Mouse (Mus musculus): Measurements from ENCODE around the gene Cpa2. TPM values are rescaled to one million over a fixed set of nuclear protein-coding genes. Genes with fewer than 3 reads are reported as not detected.

Cpa2 gene
- polyA plus RNA-seq, 1 experiment, result not detected

DNA sequence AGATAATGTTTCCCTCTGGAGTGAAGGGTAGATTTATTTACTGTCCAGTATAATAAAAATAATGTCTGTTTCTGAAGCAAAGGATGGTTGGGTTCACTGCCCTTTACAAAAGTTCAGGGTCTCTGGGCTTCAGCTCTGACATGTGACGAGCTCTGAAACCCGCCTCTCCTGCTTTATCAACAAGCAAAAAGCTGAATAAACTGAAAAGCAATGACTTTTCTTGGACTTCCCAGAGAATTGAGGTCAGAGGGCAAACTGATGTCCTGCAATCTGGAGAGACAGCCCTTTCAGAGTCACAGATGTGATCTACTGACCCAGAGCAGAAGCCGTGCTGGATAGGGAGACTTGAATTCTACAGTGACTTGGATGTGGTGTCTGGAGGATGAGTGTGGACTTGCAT is 58.7 kb downstream of the Cpa2 start:
- no peak overlapping the region for H3K4me3 ChIP-seq (ENCODE audit: control insufficient read depth, insufficient read depth, low read length)
- no peak for TF ChIP-seq CTCF (IDR thresholded peaks at IDR 0.05; ENCODE audit: borderline replicate concordance, control insufficient read depth, extremely low read depth, insufficient read depth, low read length, poor library complexity)
- no peak for TF ChIP-seq POLR2A (IDR thresholded peaks at IDR 0.05; ENCODE audit: control insufficient read depth, extremely low read depth, insufficient read depth, low read length, poor library complexity)

DNA sequence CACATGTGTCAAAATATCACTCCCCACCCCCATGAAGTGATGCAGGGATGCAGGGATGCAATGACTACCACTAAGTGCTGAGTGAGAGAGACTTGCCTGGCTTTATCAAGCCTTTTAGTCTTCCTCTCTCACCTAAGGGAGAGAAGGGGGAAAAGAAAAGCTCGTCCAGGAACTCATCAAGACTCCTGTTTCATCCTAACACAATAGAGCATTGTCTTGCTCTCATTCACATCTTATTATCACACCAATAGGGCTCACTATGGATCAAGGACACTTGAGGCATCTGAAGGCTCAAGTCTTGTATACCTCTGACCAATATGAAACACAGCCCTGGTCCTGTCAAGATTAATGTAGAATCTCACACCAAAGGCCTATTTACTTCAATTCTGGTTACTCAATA is 59.6 kb downstream of the Cpa2 start:
- Histone ChIP-seq H3K27me3 (ENCODE audit: control insufficient read depth, insufficient read depth, low read length) (no peaks in the 10 kb centered on the region), H3K4me3 (ENCODE audit: control insufficient read depth, insufficient read depth, low read length) (no peak overlapping the region), H3K4me1 (replicated peaks; ENCODE audit: control insufficient read depth, insufficient read depth, low read length) (no peaks in the 10 kb centered on the region), H3K36me3 (ENCODE audit: control insufficient read depth, insufficient read depth, low read length) (no peaks in the 10 kb centered on the region), H3K27ac (ENCODE audit: control insufficient read depth, insufficient read depth, low read length) (no peak overlapping the region)
- DNase-seq, result no peak
- TF ChIP-seq POLR2A (IDR thresholded peaks at IDR 0.05; ENCODE audit: control insufficient read depth, extremely low read depth, insufficient read depth, low read length, poor library complexity) (no peak), CTCF (IDR thresholded peaks at IDR 0.05; ENCODE audit: borderline replicate concordance, control insufficient read depth, extremely low read depth, insufficient read depth, low read length, poor library complexity) (no peak)
- 96% methylated on average over 1 of the region's 1 CpGs for WGBS

More for the DNA sequence above, 58.7 kb downstream of the Cpa2 start:
- H3K27me3 ChIP-seq (ENCODE audit: control insufficient read depth, insufficient read depth, low read length), result no peaks in the 10 kb centered on the region
- no peaks in the 10 kb centered on the region for H3K4me1 ChIP-seq (replicated peaks; ENCODE audit: control insufficient read depth, insufficient read depth, low read length)
- WGBS, result 95% methylated on average over 3 of the region's 3 CpGs
- no peak overlapping the region for H3K27ac ChIP-seq (ENCODE audit: control insufficient read depth, insufficient read depth, low read length)
- H3K36me3 ChIP-seq (ENCODE audit: control insufficient read depth, insufficient read depth, low read length), result no peaks in the 10 kb centered on the region
- no peak for DNase-seq

DNA sequence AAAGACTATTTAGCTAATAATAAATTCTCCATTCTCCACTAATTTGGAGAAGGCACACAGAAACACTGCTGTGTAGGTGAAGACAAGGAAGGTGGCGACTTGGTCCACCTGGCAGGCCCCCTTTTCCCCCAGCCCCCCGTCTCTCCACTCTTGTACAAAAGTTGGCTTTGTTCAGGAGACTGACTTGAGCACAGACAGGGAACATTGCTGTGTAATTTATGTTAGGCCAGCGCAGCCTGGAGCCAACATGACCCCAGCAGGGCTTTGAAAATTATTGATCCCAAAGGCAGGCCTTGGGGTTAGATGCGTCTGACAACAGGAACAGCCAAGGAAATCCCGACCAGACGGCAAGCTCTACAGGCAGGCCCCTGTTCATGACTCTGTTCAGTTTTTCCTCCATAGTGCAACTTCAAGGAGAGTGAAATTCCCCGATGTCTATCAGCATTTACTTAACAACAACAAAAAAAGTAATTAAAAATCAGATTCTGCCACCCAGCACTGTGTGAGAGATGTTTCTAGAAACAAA is 63.0 kb downstream of the Cpa2 start:
- Histone ChIP-seq H3K4me3 (ENCODE audit: control insufficient read depth, insufficient read depth, low read length) (no peak overlapping the region), H3K27ac (ENCODE audit: control insufficient read depth, insufficient read depth, low read length) (no peak overlapping the region), H3K4me1 (replicated peaks; ENCODE audit: control insufficient read depth, insufficient read depth, low read length) (no peaks in the 10 kb centered on the region), H3K27me3 (ENCODE audit: control insufficient read depth, insufficient read depth, low read length) (no peaks in the 10 kb centered on the region), H3K36me3 (ENCODE audit: control insufficient read depth, insufficient read depth, low read length) (no peaks in the 10 kb centered on the region)
- 93% methylated on average over 7 of the region's 7 CpGs for WGBS
- no peak for DNase-seq
- TF ChIP-seq POLR2A (IDR thresholded peaks at IDR 0.05; ENCODE audit: control insufficient read depth, extremely low read depth, insufficient read depth, low read length, poor library complexity) (no peak), CTCF (IDR thresholded peaks at IDR 0.05; ENCODE audit: borderline replicate concordance, control insufficient read depth, extremely low read depth, insufficient read depth, low read length, poor library complexity) (no peak)

DNA sequence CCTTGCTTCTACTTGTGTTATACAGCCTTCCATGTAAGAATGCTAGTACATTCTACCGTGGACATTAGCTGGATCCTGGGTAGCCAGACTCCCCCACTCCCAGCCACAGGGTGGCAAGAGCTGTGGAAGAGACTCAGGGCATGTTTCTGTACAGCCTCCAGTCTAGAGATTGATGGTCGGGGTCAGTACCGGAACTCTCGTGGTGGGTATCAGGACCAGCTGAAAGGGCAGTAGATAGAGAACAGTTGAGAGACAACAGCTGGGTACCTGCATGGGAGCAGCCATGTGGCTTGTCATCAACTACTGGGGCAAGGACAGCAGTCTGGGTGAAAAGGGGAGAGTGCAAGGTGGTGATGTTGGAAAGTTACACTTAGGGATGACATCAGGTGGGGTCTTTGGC is 63.7 kb downstream of the Cpa2 start:
- Histone ChIP-seq H3K36me3 (ENCODE audit: control insufficient read depth, insufficient read depth, low read length) (no peaks in the 10 kb centered on the region), H3K4me3 (ENCODE audit: control insufficient read depth, insufficient read depth, low read length) (no peak overlapping the region), H3K27ac (ENCODE audit: control insufficient read depth, insufficient read depth, low read length) (no peak overlapping the region), H3K27me3 (ENCODE audit: control insufficient read depth, insufficient read depth, low read length) (no peaks in the 10 kb centered on the region), H3K4me1 (replicated peaks; ENCODE audit: control insufficient read depth, insufficient read depth, low read length) (no peaks in the 10 kb centered on the region)
- DNase-seq, result no peak
- WGBS, result 87% methylated on average over 4 of the region's 4 CpGs
- TF ChIP-seq CTCF (IDR thresholded peaks at IDR 0.05; ENCODE audit: borderline replicate concordance, control insufficient read depth, extremely low read depth, insufficient read depth, low read length, poor library complexity), result no peak
- TF ChIP-seq POLR2A (IDR thresholded peaks at IDR 0.05; ENCODE audit: control insufficient read depth, extremely low read depth, insufficient read depth, low read length, poor library complexity), result no peak

DNA sequence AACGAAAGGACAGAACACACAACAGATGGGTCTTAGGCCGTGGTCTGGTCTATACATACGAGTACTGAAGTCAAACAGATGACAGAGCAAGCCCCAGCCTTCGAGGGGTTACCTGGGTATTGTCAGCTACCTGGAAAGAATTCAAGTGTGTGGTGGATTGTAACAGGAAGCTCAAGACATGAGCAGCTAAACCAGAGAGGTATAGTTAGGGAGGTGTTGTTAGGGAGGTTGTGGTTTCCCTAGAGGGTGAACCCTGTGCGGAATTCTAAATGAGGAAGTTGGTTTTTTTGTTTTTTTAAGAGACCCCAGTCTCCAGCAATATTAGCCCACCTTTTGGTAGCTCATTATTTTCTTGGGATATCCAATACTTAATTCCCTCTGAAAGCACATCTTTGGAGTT is 64.3 kb downstream of the Cpa2 start:
- no peak for DNase-seq
- H3K4me1 ChIP-seq (replicated peaks; ENCODE audit: control insufficient read depth, insufficient read depth, low read length), result no peaks in the 10 kb centered on the region
- H3K27ac ChIP-seq (ENCODE audit: control insufficient read depth, insufficient read depth, low read length), result no peak overlapping the region
- H3K4me3 ChIP-seq (ENCODE audit: control insufficient read depth, insufficient read depth, low read length), result no peak overlapping the region
- H3K36me3 ChIP-seq (ENCODE audit: control insufficient read depth, insufficient read depth, low read length), result no peaks in the 10 kb centered on the region
- TF ChIP-seq CTCF (IDR thresholded peaks at IDR 0.05; ENCODE audit: borderline replicate concordance, control insufficient read depth, extremely low read depth, insufficient read depth, low read length, poor library complexity) (no peak), POLR2A (IDR thresholded peaks at IDR 0.05; ENCODE audit: control insufficient read depth, extremely low read depth, insufficient read depth, low read length, poor library complexity) (no peak)
- 12% methylated on average over 5 of the region's 5 CpGs for WGBS
- no peaks in the 10 kb centered on the region for H3K27me3 ChIP-seq (ENCODE audit: control insufficient read depth, insufficient read depth, low read length)

DNA sequence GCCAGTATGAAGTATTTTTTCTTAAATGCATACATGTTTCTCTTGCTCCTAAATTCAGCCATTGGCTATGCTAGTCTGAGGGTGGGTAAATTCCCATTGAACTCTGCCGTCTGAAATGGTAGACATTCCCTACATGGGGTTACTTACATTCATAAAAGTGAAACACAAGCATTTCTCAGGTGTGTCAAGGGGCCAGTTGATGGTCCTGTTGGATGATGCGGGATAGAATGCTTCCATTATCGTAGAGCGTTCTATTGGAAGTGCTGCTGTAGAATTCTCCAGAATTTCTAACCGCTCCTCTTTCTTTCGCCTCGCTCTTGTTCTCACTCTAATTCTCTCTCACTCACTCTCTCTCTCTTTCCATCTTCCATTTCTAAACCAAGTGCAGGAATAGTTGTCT is 69.3 kb downstream of the Cpa2 start, which contains the start of gene Cpa5:
TSS of gene Cpa5 (plus strand) at position 301 of the 400 bp plus-strand sequence.
- no peak for TF ChIP-seq CTCF (IDR thresholded peaks at IDR 0.05; ENCODE audit: borderline replicate concordance, control insufficient read depth, extremely low read depth, insufficient read depth, low read length, poor library complexity)
- TF ChIP-seq POLR2A (IDR thresholded peaks at IDR 0.05; ENCODE audit: control insufficient read depth, extremely low read depth, insufficient read depth, low read length, poor library complexity), result no peak
- Histone ChIP-seq H3K4me3 (ENCODE audit: control insufficient read depth, insufficient read depth, low read length) (no peak within 1 kb of the TSS), H3K36me3 (ENCODE audit: control insufficient read depth, insufficient read depth, low read length) (no peaks in the 10 kb centered on the region), H3K27me3 (ENCODE audit: control insufficient read depth, insufficient read depth, low read length) (no peaks in the 10 kb centered on the region), H3K4me1 (replicated peaks; ENCODE audit: control insufficient read depth, insufficient read depth, low read length) (no peaks in the 10 kb centered on the region), H3K27ac (ENCODE audit: control insufficient read depth, insufficient read depth, low read length) (no peak within 1 kb of the TSS)
- WGBS, result 94% methylated on average over 7 of the region's 7 CpGs
- DNase-seq, result no peak

DNA sequence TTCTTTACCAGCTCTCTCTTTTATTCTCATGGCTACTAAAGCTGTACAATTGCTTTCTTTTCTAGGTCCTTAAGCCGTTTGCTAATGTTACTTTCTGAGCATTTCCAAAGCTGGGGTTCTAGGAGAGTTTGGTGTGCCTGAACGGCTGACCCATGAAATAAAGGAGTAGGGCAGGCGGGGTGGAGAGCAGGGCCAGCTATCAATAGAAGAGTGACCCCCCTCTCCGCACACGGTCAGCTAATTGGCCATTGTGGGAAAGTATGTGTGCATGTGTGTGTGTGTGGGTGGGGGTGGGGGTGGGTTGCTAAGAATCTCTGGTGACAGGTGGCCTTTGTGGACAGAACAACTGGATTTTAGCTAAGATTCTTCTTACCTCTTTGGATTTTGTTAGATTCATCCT is 69.8 kb downstream of the Cpa2 start:
- no peak overlapping the region for H3K4me3 ChIP-seq (ENCODE audit: control insufficient read depth, insufficient read depth, low read length)
- no peak for TF ChIP-seq POLR2A (IDR thresholded peaks at IDR 0.05; ENCODE audit: control insufficient read depth, extremely low read depth, insufficient read depth, low read length, poor library complexity)
- no peak for TF ChIP-seq CTCF (IDR thresholded peaks at IDR 0.05; ENCODE audit: borderline replicate concordance, control insufficient read depth, extremely low read depth, insufficient read depth, low read length, poor library complexity)
- H3K4me1 ChIP-seq (replicated peaks; ENCODE audit: control insufficient read depth, insufficient read depth, low read length), result no peaks in the 10 kb centered on the region
- no peak for DNase-seq
- no peaks in the 10 kb centered on the region for H3K36me3 ChIP-seq (ENCODE audit: control insufficient read depth, insufficient read depth, low read length)
- no peaks in the 10 kb centered on the region for H3K27me3 ChIP-seq (ENCODE audit: control insufficient read depth, insufficient read depth, low read length)
- 96% methylated on average over 5 of the region's 5 CpGs for WGBS
- no peak overlapping the region for H3K27ac ChIP-seq (ENCODE audit: control insufficient read depth, insufficient read depth, low read length)

Other genes starting within 250 kb of the Cpa2 start
- gene Ube2h, start 237.0 kb upstream of the Cpa2 start, polyA plus RNA-seq (2012; rRNA removed), result 69.9 and 160 TPM in 2 replicates
- 24.2 and 27.3 TPM in 2 replicates for gene Zc3hc1, start 150.6 kb upstream of the Cpa2 start, polyA plus RNA-seq (2012; rRNA removed)
- gene Klhdc10, start 139.7 kb upstream of the Cpa2 start, polyA plus RNA-seq (2012; rRNA removed), result 25.5 and 29.7 TPM in 2 replicates
- gene Tmem209, start 31.8 kb upstream of the Cpa2 start, polyA plus RNA-seq (2012; rRNA removed), result 79.5 and 80.2 TPM in 2 replicates
- not detected in 2 replicates for gene Ssmem1, start 31.7 kb upstream of the Cpa2 start, polyA plus RNA-seq (2012; rRNA removed)
- gene Cpa4, start 26.8 kb downstream of the Cpa2 start, polyA plus RNA-seq (2012; rRNA removed), result 0.11 and 0.17 TPM in 2 replicates
- gene Cpa5, start 69.4 kb downstream of the Cpa2 start, polyA plus RNA-seq (2012; rRNA removed), result 0.10 TPM in 1 of 2 replicates, not detected in the other
- not detected in 2 replicates for gene Cpa1, start 97.6 kb downstream of the Cpa2 start, polyA plus RNA-seq (2012; rRNA removed)
- gene Cep41, start 152.2 kb downstream of the Cpa2 start, polyA plus RNA-seq (2012; rRNA removed), result 6.6 TPM in 2 replicates
- 7.2 and 13.3 TPM in 2 replicates for gene Mest, start 182.0 kb downstream of the Cpa2 start, polyA plus RNA-seq (2012; rRNA removed)

Data from thymus, adult 2 months (tissue).